10 mouse cellular contexts compared by ENCODE assay signal in genomic region chr4:40784556-40785169, GRCm38 (mm10). TPM values are rescaled to one million over a fixed set of nuclear protein-coding genes. Genes with fewer than 3 reads are reported as not detected.
DNase-seq lines count a peak whose midpoint lies in the region; ATAC-seq lines count a peak whose summit lies in the region.
"Had no signal": no experiment of that assay in that cellular context is flagged by ENCODE, and none has a peak within 500 bp of the region (broad histone marks: within the 10 kb centered on the region; RNA-seq: fewer than 3 reads in every experiment).

No protein-coding gene starts in this region.

- H3K27ac ChIP-seq in kidney, embryonic 15.5 days, result no peak overlapping the region
- H3K27ac ChIP-seq: embryonic facial prominence, embryonic 15.5 days had no signal

- 66% methylated on average over 10 of the region's 10 CpGs for WGBS in kidney, embryonic 15.5 days

- no peak overlapping the region for H3K4me2 ChIP-seq in kidney, embryonic 15.5 days
- H3K4me2 ChIP-seq: embryonic facial prominence, embryonic 15.5 days had no signal

- no peak for ATAC-seq in kidney, embryonic 15.5 days (replicated peaks; ENCODE audit: low FRiP score)
- ATAC-seq in megakaryocyte progenitor cell, adult 5-6 weeks (replicated peaks; ENCODE audit: poor library complexity), result peak; percentile 15; the same call in 1 of the 2 replicates

- no peaks in the 10 kb centered on the region for H3K9me3 ChIP-seq in kidney, embryonic 15.5 days (replicated peaks)
- H3K9me3 ChIP-seq: embryonic facial prominence, embryonic 15.5 days had no signal

- H3K9ac ChIP-seq in kidney, embryonic 15.5 days, result no peak overlapping the region
- H3K9ac ChIP-seq: embryonic facial prominence, embryonic 15.5 days had no signal

- H3K36me3 ChIP-seq in kidney, embryonic 15.5 days, result no peaks in the 10 kb centered on the region
- H3K36me3 ChIP-seq: embryonic facial prominence, embryonic 15.5 days had no signal

- peak; percentile 62 for DNase-seq in kidney, adult 11 months
- DNase-seq in gastrocnemius, postnatal 25 days, result peak; percentile 70
- DNase-seq in kidney, postnatal 10 days, result peak; percentile 54
- DNase-seq in layer of hippocampus, postnatal 10 days (ENCODE audit: low spot score in 2 of 2), result no peak
- DNase-seq in layer of hippocampus, postnatal 25 days (ENCODE audit: extremely low spot score in 1 of 2, low spot score in 1 of 2), result no peak
- DNase-seq in retina, postnatal 1 day, result no peak
- DNase-seq: thymus, adult 18-20 months had no signal

- no peaks in the 10 kb centered on the region for H3K27me3 ChIP-seq in kidney, embryonic 15.5 days
- H3K27me3 ChIP-seq: embryonic facial prominence, embryonic 15.5 days had no signal

- peaks cover 17% of the 10 kb centered on the region for H3K4me1 ChIP-seq in kidney, embryonic 15.5 days

- no peak overlapping the region for H3K4me3 ChIP-seq in kidney, embryonic 15.5 days (replicated peaks)
- H3K4me3 ChIP-seq: embryonic facial prominence, embryonic 15.5 days had no signal

RNA-seq across cellular contexts. Expression of gene Smu1, which starts 26.9 kb away (rescaled TPM):
- 159 and 162 TPM in 2 replicates for polyA plus RNA-seq in kidney, embryonic 15.5 days (2015; fragmentation: Nextera tagmentation; extraction: Ambion mirVana)
- 10 to 100 TPM; 25.3 to 26.2 TPM for total RNA-seq in gastrocnemius, postnatal 25 days (2021)
- total RNA-seq in megakaryocyte progenitor cell, adult 5-6 weeks (2015), result 77.6 and 83.9 TPM in 2 replicates
- 141 and 143 TPM in 2 replicates for total RNA-seq in megakaryocyte progenitor cell, adult 5-6 weeks (2017)
- total RNA-seq in layer of hippocampus, postnatal 10 days (2021), result 10 to 100 TPM; 42.8 to 47.7 TPM
- total RNA-seq in layer of hippocampus, postnatal 25 days (2021), result 10 to 100 TPM; 45.3 to 52.6 TPM

Comparison
In these comparisons a context has a peak if more than half of its experiments do, and no peak if none do; other contexts are left out.
1. DNase-seq: peak in kidney, adult 11 months (single experiment), gastrocnemius, postnatal 25 days (single experiment) and kidney, postnatal 10 days (single experiment); none in layer of hippocampus, postnatal 10 days (0 of 2), layer of hippocampus, postnatal 25 days (0 of 2) and retina, postnatal 1 day (single experiment).